Mouse (Mus musculus) ovary, adult 10 weeks (tissue): ENCODE data around the gene Pnmt. TPM values are rescaled to one million over a fixed set of nuclear protein-coding genes. Genes with fewer than 3 reads are reported as not detected.

Source experiments
- polyA plus RNA-seq: library from polyadenylated mRNA; stranded (reverse); fragments of 350-450 nt; fragmentation: Illumina TruSeq; extraction: RNeasy Lipid Tissue Mini Kit (QIAGEN cat#74804); gene quantifications from one replicate; pipeline ENCODE4 v1.2.3, GENCODE M21; 2014

Pnmt gene
- not detected for polyA plus RNA-seq

DNA sequence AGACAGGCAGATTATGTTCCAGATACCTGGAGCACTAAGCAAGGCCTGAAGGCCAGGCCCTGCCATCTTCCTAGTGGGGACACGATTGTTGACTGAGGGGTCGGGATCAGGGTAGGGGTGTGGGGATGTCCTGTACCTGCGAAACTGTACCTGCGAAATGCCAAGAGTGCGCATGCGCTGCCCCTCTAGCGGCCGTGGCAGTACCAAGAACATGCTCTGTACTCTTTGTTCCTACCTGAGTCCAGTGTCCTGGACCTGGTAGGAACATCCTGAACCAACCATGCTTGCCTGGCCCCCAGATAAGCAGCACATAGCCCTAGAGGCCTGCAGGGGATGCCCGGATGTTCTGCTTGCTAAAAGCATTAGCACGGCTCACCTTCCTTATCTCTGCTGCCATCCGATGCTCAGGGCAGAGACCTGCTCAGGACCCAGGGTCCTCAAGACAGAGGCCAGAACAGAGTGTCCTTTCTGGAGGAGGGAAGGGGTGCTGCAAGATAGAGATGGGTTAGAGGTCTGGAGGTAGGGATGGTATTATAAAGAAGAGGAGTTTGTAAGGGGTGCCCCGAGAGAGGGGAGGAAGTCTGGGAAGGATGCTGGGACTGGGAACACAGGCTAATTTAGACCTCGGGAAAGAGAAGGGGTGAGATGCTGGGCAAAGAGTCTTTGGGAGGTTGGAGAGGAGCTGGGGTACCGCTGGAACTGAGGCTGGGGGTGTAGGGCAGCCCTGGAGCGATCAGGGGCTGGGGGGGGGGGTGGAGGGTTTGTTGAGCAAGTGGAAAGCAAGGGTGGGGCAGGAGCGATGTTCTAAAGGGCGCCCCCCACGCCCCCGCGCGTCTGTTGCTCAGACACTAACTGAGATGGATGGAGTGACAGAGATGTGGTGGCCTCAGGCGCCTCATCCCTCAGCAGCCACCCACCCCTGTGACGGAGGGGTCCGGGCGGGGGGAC is at the start of gene Pnmt:
Gene Pnmt (plus strand): TSS at position 813 of the 948 bp plus-strand sequence.

GRCm38 (mm10) chr11:98348083-98348961 is 37.9 kb upstream of the Pnmt start, which contains the start of gene Ppp1r1b:
Gene Ppp1r1b (plus strand): TSS chr11:98348404.

DNA sequence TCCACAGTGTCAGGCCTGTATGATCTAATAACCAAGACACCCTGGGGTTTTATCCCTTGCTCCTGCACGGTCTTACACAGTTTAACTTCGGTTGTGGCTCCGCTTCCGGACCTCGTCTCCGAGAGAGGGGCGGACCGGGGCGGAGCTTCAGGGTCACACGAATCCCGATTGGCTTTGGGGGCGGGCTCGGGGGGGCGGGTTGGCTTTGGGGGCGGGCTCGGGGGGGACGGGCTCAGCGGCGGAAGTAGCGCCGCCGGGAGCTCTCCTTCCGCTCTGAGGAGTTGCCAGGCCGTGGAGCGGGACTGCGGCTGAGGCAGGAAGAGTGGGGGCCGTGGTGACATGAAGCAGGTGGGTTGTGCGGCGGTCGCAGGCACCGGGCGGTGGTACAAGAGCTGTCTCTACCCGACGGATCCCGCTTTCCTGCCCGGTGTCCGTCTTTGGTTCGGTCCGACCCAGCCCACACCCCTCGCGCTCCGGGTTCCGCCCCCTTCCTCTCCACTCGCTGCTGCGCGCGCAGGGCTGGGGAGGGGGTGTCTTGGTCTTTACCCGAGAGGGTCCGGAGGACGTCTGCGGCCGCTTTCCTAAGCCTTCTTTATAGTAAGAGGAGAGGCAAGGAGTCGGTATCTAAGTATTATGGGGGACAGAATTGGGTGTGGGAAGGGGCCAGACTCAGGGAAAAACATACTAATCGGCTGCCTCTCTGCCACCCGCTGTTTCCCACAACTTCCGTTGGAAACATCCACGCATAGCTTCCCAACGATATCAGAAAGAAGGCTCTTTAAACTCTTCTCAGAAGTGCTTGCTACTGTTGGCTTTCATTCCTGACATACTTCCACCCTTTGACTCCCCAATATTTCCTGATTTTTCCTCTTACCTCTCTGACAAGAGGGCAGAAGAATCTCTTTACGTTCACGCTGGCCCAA is 27.8 kb upstream of the Pnmt start, which contains the start of gene Stard3:
Gene Stard3 (plus strand): TSS at position 208 of the 923 bp plus-strand sequence.

GRCm38 (mm10) chr11:98383261-98384030 is 2.8 kb upstream of the Pnmt start, which contains the start of gene Tcap:
Gene Tcap (plus strand): TSS chr11:98383811.

GRCm38 (mm10) chr11:98400161-98400726 is 14.0 kb downstream of the Pnmt start, which contains the start of gene Pgap3:
Gene Pgap3 (minus strand): TSS chr11:98400490.

GRCm38 (mm10) chr11:98412273-98412796 is 26.1 kb downstream of the Pnmt start, which contains the start of gene Erbb2:
Gene Erbb2 (plus strand): TSS chr11:98412470.

Other genes with a start within 250 kb of the Pnmt start
- 27.7 TPM for gene Fbxl20, start 236.0 kb upstream of the Pnmt start, polyA plus RNA-seq
- gene Med1, start 193.2 kb upstream of the Pnmt start, polyA plus RNA-seq = 47.4 TPM
- 39.3 TPM for gene Cdk12, start 183.4 kb upstream of the Pnmt start, polyA plus RNA-seq
- gene Neurod2, start 56.8 kb upstream of the Pnmt start, polyA plus RNA-seq = not detected
- gene Ppp1r1b, start 38.0 kb upstream of the Pnmt start, polyA plus RNA-seq = 1.1 TPM
- gene Stard3, start 28.1 kb upstream of the Pnmt start, polyA plus RNA-seq = 0.91 TPM
- gene Tcap, start 2.6 kb upstream of the Pnmt start, polyA plus RNA-seq = not detected
- not detected for gene Pgap3, start 14.0 kb downstream of the Pnmt start, polyA plus RNA-seq
- 0.71 TPM for gene Erbb2, start 26.0 kb downstream of the Pnmt start, polyA plus RNA-seq
- gene Mien1, start 52.5 kb downstream of the Pnmt start, polyA plus RNA-seq = 30.3 TPM
- 0.31 TPM for gene Grb7, start 59.9 kb downstream of the Pnmt start, polyA plus RNA-seq
- gene Ikzf3, start 159.6 kb downstream of the Pnmt start, polyA plus RNA-seq = 0.31 TPM
- 0.60 TPM for gene Zpbp2, start 164.6 kb downstream of the Pnmt start, polyA plus RNA-seq
- gene Ormdl3, start 200.9 kb downstream of the Pnmt start, polyA plus RNA-seq = 6.9 TPM
- not detected for gene Lrrc3c, start 211.8 kb downstream of the Pnmt start, polyA plus RNA-seq
- 0.80 TPM for gene Gm12355, start 239.2 kb downstream of the Pnmt start, polyA plus RNA-seq
- not detected for gene Gsdma3, start 239.9 kb downstream of the Pnmt start, polyA plus RNA-seq